Mouse (Mus musculus) neural tube, embryonic 15.5 days (tissue): Measurements from ENCODE around the gene Actr3b. TPM values are rescaled to one million over a fixed set of nuclear protein-coding genes. Genes with fewer than 3 reads are reported as not detected.
"Not testable (repeated sequence)": the region's sequence is repeated elsewhere in the genome, so short reads cannot be mapped to it uniquely, and the experiment has no call there.

Experiments used
- ATAC-seq: fragments of 200-750 bp; cut with Nextera tagmentation; 2 replicates; pipeline ENCODE4 v1.8.0; 2017; ENCODE audit warnings: mild to moderate bottlenecking, moderate TSS enrichment, moderate library complexity; ENCODE audit not compliant: low FRiP score
- H3K27ac ChIP-seq: fragments of 300-500 bp; sonication (generic); replicated peaks from 2 replicates; pipeline ENCODE4 v1.5.1; 2015; ENCODE audit warnings: mild to moderate bottlenecking, inconsistent platforms
- H3K27me3 ChIP-seq: fragments of 300-500 bp; sonication (generic); replicated peaks from 2 replicates; pipeline ENCODE4 v1.6.1; 2015; ENCODE audit warnings: inconsistent platforms
- H3K36me3 ChIP-seq: fragments of 300-500 bp; sonication (generic); 2 replicates; pipeline ENCODE4 v1.6.1; 2015; ENCODE audit warnings: inconsistent platforms
- H3K4me1 ChIP-seq: fragments of 300-500 bp; sonication (generic); 2 replicates; pipeline ENCODE4 v1.6.1; 2015; ENCODE audit warnings: inconsistent platforms
- H3K4me2 ChIP-seq: fragments of 300-500 bp; sonication (generic); 2 replicates; pipeline ENCODE4 v1.6.1; 2015; ENCODE audit warnings: inconsistent platforms, mild to moderate bottlenecking, moderate library complexity
- H3K4me3 ChIP-seq: fragments of 300-500 bp; sonication (generic); replicated peaks from 2 replicates; pipeline ENCODE4 v1.5.1; 2015; ENCODE audit warnings: mild to moderate bottlenecking, inconsistent platforms
- H3K9ac ChIP-seq: fragments of 300-500 bp; sonication (generic); replicated peaks from 2 replicates; pipeline ENCODE4 v1.6.1; 2015; ENCODE audit warnings: mild to moderate bottlenecking, inconsistent platforms
- H3K9me3 ChIP-seq: fragments of 300-500 bp; sonication (generic); replicated peaks from 2 replicates; pipeline ENCODE4 v1.6.1; 2016; ENCODE audit warnings: inconsistent platforms
- WGBS: fragments of 180-500 bp; shearing (Covaris S2); methylation state at CpG from one replicate; pipeline ENCODE4 v1.1.7; 2015; ENCODE audit warnings: mixed read lengths; 5-methylcytosine and 5-hydroxymethylcytosine counted together
- polyA plus RNA-seq: library from polyadenylated mRNA; unstranded; fragments of >200 nt; fragmentation: Nextera tagmentation; extraction: Ambion mirVana; gene quantifications from 2 replicates; pipeline ENCODE4 v1.2.1, GENCODE M21; 2015

Actr3b gene
- 35.7 and 44.2 TPM in 2 replicates for polyA plus RNA-seq

GRCm38 (mm10) chr5:25759460-25760409 is at the start of gene Actr3b:
TSS of gene Actr3b (plus strand) at chr5:25759997.
- no peaks in the 10 kb centered on the region for H3K9me3 ChIP-seq
- H3K4me2 ChIP-seq = peak within 1 kb of the TSS; percentile 88
- peak within 1 kb of the TSS; percentile 92 for H3K4me3 ChIP-seq
- peak within 1 kb of the TSS; percentile 79 for H3K9ac ChIP-seq
- peak within 1 kb of the TSS; percentile 65 for H3K27ac ChIP-seq
- H3K4me1 ChIP-seq = peaks cover 29% of the 10 kb centered on the region
- ATAC-seq = peak; percentile 98
- H3K27me3 ChIP-seq = no peaks in the 10 kb centered on the region
- WGBS = 2% methylated on average over 45 of the region's 45 CpGs
- no peaks in the 10 kb centered on the region for H3K36me3 ChIP-seq

- H3K27me3 ChIP-seq, H3K9ac ChIP-seq, H3K36me3 ChIP-seq, H3K9me3 ChIP-seq, H3K4me2 ChIP-seq, H3K4me3 ChIP-seq, H3K27ac ChIP-seq, H3K4me1 ChIP-seq, ATAC-seq: not testable (repeated sequence)
- 94% methylated on average over 4 of the region's 4 CpGs for whole genome bisulfite sequencing
Measured at GRCm38 (mm10) chr5:25713001-25713706, 46.6 kb upstream of the Actr3b start.

GRCm38 (mm10) chr5:25719390-25719789 is 40.4 kb upstream of the Actr3b start:
- Histone ChIP-seq H3K27me3 (no peaks in the 10 kb centered on the region), H3K4me2 (no peak overlapping the region), H3K4me1 (no peaks in the 10 kb centered on the region), H3K27ac (no peak overlapping the region), H3K4me3 (no peak overlapping the region), H3K36me3 (no peaks in the 10 kb centered on the region), H3K9ac (no peak overlapping the region), H3K9me3 (no peaks in the 10 kb centered on the region)
- 89% methylated on average over 4 of the region's 4 CpGs for WGBS
- ATAC-seq = no peak

GRCm38 (mm10) chr5:25723016-25723415 is 36.8 kb upstream of the Actr3b start:
- no peak for ATAC-seq
- 71% methylated on average over 2 of the region's 2 CpGs for WGBS
- Histone ChIP-seq H3K9ac (no peak overlapping the region), H3K4me3 (no peak overlapping the region), H3K4me1 (no peaks in the 10 kb centered on the region), H3K27me3 (no peaks in the 10 kb centered on the region), H3K27ac (no peak overlapping the region), H3K36me3 (no peaks in the 10 kb centered on the region), H3K4me2 (no peak overlapping the region), H3K9me3 (no peaks in the 10 kb centered on the region)

GRCm38 (mm10) chr5:25724134-25724675 is 35.6 kb upstream of the Actr3b start:
- no peak overlapping the region for H3K9ac ChIP-seq
- no peaks in the 10 kb centered on the region for H3K4me1 ChIP-seq
- no peaks in the 10 kb centered on the region for H3K27me3 ChIP-seq
- no peaks in the 10 kb centered on the region for H3K36me3 ChIP-seq
- ATAC-seq = no peak
- no peaks in the 10 kb centered on the region for H3K9me3 ChIP-seq
- WGBS = 34% methylated on average over 1 of the region's 1 CpGs
- H3K4me2 ChIP-seq = no peak overlapping the region
- H3K27ac ChIP-seq = no peak overlapping the region
- H3K4me3 ChIP-seq = no peak overlapping the region

GRCm38 (mm10) chr5:25734318-25734717 is 25.5 kb upstream of the Actr3b start:
- Histone ChIP-seq H3K4me3 (no peak overlapping the region), H3K36me3 (no peaks in the 10 kb centered on the region)
- 10% methylated on average over 1 of the region's 1 CpGs for WGBS

GRCm38 (mm10) chr5:25735861-25736260 is 23.9 kb upstream of the Actr3b start:
- Histone ChIP-seq H3K4me1 (no peaks in the 10 kb centered on the region), H3K9ac (no peak overlapping the region), H3K4me2 (no peak overlapping the region), H3K27ac (no peak overlapping the region), H3K36me3 (no peaks in the 10 kb centered on the region), H3K9me3 (no peaks in the 10 kb centered on the region), H3K27me3 (no peaks in the 10 kb centered on the region), H3K4me3 (no peak overlapping the region)
- 84% methylated on average over 2 of the region's 2 CpGs for WGBS
- ATAC-seq = no peak

More at GRCm38 (mm10) chr5:25734318-25734717, 25.5 kb upstream of the Actr3b start:
- no peak overlapping the region for H3K9ac ChIP-seq
- no peaks in the 10 kb centered on the region for H3K4me1 ChIP-seq
- no peak for ATAC-seq
- H3K27me3 ChIP-seq = no peaks in the 10 kb centered on the region
- H3K27ac ChIP-seq = no peak overlapping the region
- no peaks in the 10 kb centered on the region for H3K9me3 ChIP-seq
- no peak overlapping the region for H3K4me2 ChIP-seq

GRCm38 (mm10) chr5:25738448-25738847 is 21.3 kb upstream of the Actr3b start:
- 62% methylated on average over 3 of the region's 3 CpGs for WGBS
- Histone ChIP-seq H3K36me3 (no peaks in the 10 kb centered on the region), H3K4me3 (no peak overlapping the region), H3K4me2 (no peak overlapping the region), H3K4me1 (no peaks in the 10 kb centered on the region), H3K27me3 (no peaks in the 10 kb centered on the region), H3K9ac (no peak overlapping the region), H3K27ac (no peak overlapping the region), H3K9me3 (no peaks in the 10 kb centered on the region)
- ATAC-seq = no peak

GRCm38 (mm10) chr5:25738902-25739301 is 20.9 kb upstream of the Actr3b start:
- H3K9me3 ChIP-seq, H3K9ac ChIP-seq, H3K4me2 ChIP-seq, H3K27me3 ChIP-seq, ATAC-seq, H3K27ac ChIP-seq, H3K36me3 ChIP-seq, H3K4me3 ChIP-seq, H3K4me1 ChIP-seq: not testable (repeated sequence)
- WGBS = 96% methylated on average over 1 of the region's 1 CpGs

GRCm38 (mm10) chr5:25747904-25748303 is 11.9 kb upstream of the Actr3b start:
- no peak for ATAC-seq
- Histone ChIP-seq H3K36me3 (no peaks in the 10 kb centered on the region), H3K9ac (no peak overlapping the region), H3K4me1 (no peaks in the 10 kb centered on the region), H3K27ac (no peak overlapping the region), H3K4me2 (no peak overlapping the region), H3K9me3 (no peaks in the 10 kb centered on the region), H3K4me3 (no peak overlapping the region), H3K27me3 (no peaks in the 10 kb centered on the region)

GRCm38 (mm10) chr5:25748613-25749012 is 11.2 kb upstream of the Actr3b start:
- WGBS = 73% methylated on average over 3 of the region's 3 CpGs
- no peak overlapping the region for H3K4me2 ChIP-seq
- peaks cover 3% of the 10 kb centered on the region for H3K4me1 ChIP-seq
- no peak for ATAC-seq
- no peak overlapping the region for H3K4me3 ChIP-seq
- no peaks in the 10 kb centered on the region for H3K27me3 ChIP-seq
- no peak overlapping the region for H3K27ac ChIP-seq
- no peak overlapping the region for H3K9ac ChIP-seq
- H3K9me3 ChIP-seq = no peaks in the 10 kb centered on the region
- H3K36me3 ChIP-seq = no peaks in the 10 kb centered on the region

- Histone ChIP-seq H3K27me3 (no peaks in the 10 kb centered on the region), H3K27ac (no peak overlapping the region), H3K4me2 (no peak overlapping the region), H3K9me3 (no peaks in the 10 kb centered on the region), H3K36me3 (no peaks in the 10 kb centered on the region), H3K4me1 (peaks cover 20% of the 10 kb centered on the region), H3K9ac (no peak overlapping the region), H3K4me3 (no peak overlapping the region)
- no peak for ATAC-seq
Measured at GRCm38 (mm10) chr5:25751552-25751951, 8.2 kb upstream of the Actr3b start.
